Mouse (Mus musculus): ENCODE measurements around the gene Slc44a3. TPM values are rescaled to one million over a fixed set of nuclear protein-coding genes. Genes with fewer than 3 reads are reported as not detected.
A peak's percentile ranks its signal among the peaks of the same experiment; 100 is the strongest.

Gene Slc44a3
- polyA plus RNA-seq, 1 experiment from 2014 or later: 2.4 TPM

GRCm38 (mm10) chr3:121489462-121490118, 42.6 kb downstream of the Slc44a3 start:
- no peaks in the 10 kb centered on the region for H3K36me3 ChIP-seq
- H3K4me1 ChIP-seq: peaks cover 25% of the 10 kb centered on the region
- H3K4me2 ChIP-seq: no peak overlapping the region; the same call in 1 of the 2 replicates
- H3K9ac ChIP-seq: no peak overlapping the region
- no peaks in the 10 kb centered on the region for H3K27me3 ChIP-seq
- H3K27ac ChIP-seq: peak overlapping the region; percentile 68
- ATAC-seq (ENCODE audit: insufficient number of reproducible peaks, low FRiP score, low TSS enrichment, low read depth): 0 out of 2 replicates have a peak, but pooled peaks have one; percentile 53
- H3K4me3 ChIP-seq: no peak overlapping the region
- WGBS: 43% methylated on average over 12 of the region's 12 CpGs
- H3K9me3 ChIP-seq: no peaks in the 10 kb centered on the region

DNA sequence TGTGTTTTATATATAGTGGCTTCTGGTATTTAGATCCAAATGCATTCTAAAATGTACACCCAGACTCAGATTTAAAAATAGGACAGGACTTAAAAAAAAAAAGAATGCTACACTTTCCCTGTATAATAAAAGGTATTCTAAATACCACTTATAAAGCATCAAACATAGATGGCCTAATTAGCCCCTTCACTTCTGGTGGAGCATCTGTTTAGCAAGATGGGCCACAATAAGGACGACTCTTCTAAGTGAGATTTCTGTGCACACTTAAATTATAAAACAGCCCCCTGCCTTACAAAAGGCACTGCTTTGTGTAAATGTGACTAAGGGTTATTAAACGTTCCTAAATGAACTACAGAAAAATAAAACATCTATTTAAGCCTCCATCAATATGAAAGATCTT, 47.0 kb downstream of the Slc44a3 start:
- Histone ChIP-seq H3K4me3 (no peak overlapping the region), H3K27ac (no peak overlapping the region), H3K9ac (no peak overlapping the region), H3K9me3 (no peaks in the 10 kb centered on the region), H3K4me1 (peaks cover 27% of the 10 kb centered on the region), H3K36me3 (no peaks in the 10 kb centered on the region), H3K4me2 (no peak overlapping the region), H3K27me3 (no peaks in the 10 kb centered on the region)
- no peak for ATAC-seq (ENCODE audit: insufficient number of reproducible peaks, low FRiP score, low TSS enrichment, low read depth)
- WGBS: 47% methylated on average over 2 of the region's 2 CpGs

- ATAC-seq (ENCODE audit: insufficient number of reproducible peaks, low FRiP score, low TSS enrichment, low read depth): no peak
- 34% methylated on average over 25 of the region's 25 CpGs for WGBS
Observed at GRCm38 (mm10) chr3:121483266-121484161, 48.7 kb downstream of the Slc44a3 start.

GRCm38 (mm10) chr3:121481564-121481963, 50.6 kb downstream of the Slc44a3 start:
- Histone ChIP-seq H3K36me3 (no peaks in the 10 kb centered on the region), H3K4me1 (peaks cover 14% of the 10 kb centered on the region; the same call in 1 of the 2 replicates), H3K9me3 (no peaks in the 10 kb centered on the region), H3K4me2 (no peak overlapping the region), H3K9ac (no peak overlapping the region), H3K27ac (no peak overlapping the region), H3K27me3 (no peaks in the 10 kb centered on the region), H3K4me3 (no peak overlapping the region)
- 27% methylated on average over 6 of the region's 6 CpGs for WGBS
- peak; percentile 40; the same call in 1 of the 2 replicates for ATAC-seq (ENCODE audit: insufficient number of reproducible peaks, low FRiP score, low TSS enrichment, low read depth)

More at GRCm38 (mm10) chr3:121483266-121484161, 48.7 kb downstream of the Slc44a3 start:
- H3K4me1 ChIP-seq: peaks cover 14% of the 10 kb centered on the region; the same call in 1 of the 2 replicates
- no peak overlapping the region for H3K4me2 ChIP-seq
- H3K27ac ChIP-seq: no peak overlapping the region
- H3K36me3 ChIP-seq: no peaks in the 10 kb centered on the region
- no peaks in the 10 kb centered on the region for H3K27me3 ChIP-seq
- no peak overlapping the region for H3K4me3 ChIP-seq
- H3K9ac ChIP-seq: no peak overlapping the region
- H3K9me3 ChIP-seq: no peaks in the 10 kb centered on the region

GRCm38 (mm10) chr3:121480961-121481436, 51.2 kb downstream of the Slc44a3 start:
- Histone ChIP-seq H3K4me2 (no peak overlapping the region), H3K4me1 (peaks cover 14% of the 10 kb centered on the region; the same call in 1 of the 2 replicates), H3K27me3 (no peaks in the 10 kb centered on the region), H3K27ac (0 out of 2 replicates have a peak overlapping the region, but pooled peaks have one; percentile 33), H3K36me3 (no peaks in the 10 kb centered on the region), H3K4me3 (no peak overlapping the region), H3K9ac (no peak overlapping the region), H3K9me3 (no peaks in the 10 kb centered on the region)
- no peak for ATAC-seq (ENCODE audit: insufficient number of reproducible peaks, low FRiP score, low TSS enrichment, low read depth)
- WGBS: 69% methylated on average over 8 of the region's 8 CpGs

DNA sequence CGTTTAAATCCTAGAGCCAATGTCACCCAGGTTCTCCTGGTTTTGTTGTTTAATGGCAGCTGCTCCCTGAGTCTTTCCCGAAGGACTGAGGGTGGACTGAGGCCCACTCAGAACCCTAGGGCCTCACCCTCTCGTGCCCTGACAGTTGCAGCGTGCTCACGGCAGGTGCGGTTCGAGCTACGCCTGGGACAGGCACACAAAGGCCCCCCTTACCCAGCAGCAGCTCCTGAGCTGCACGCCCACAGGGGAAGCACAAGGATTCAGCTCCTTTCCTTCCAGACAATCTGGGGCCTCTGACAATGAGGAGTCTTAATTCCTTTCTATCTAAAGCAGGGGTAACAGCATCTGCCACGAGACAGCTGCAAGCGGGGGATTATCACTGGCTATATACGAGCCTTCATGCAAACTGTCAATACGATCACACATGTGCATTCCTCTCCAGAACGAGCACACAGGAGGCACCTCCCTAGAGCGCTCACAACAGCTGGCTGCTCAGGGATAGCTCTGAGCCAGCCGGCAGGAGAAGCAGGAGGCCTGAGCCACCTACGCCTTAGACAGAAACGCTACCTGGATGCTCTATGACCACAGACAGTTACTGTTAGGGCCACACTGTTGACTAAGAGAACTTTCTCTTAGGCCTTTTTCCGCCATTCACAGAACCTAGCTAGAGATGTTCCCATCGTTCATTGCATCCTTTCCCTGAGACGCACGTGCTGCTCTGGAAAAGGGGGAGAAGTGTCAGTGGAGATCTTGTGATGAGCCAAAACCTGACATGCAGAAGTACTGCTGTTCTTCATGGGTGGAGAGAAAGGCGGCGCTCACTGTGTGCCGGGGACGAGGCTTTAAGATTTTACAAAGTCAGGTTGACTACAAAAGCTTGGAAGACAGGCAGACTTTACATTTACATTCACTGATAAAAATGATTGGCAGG, 51.9 kb downstream of the Slc44a3 start:
- no peaks in the 10 kb centered on the region for H3K27me3 ChIP-seq
- H3K27ac ChIP-seq: peak overlapping the region; percentile 47; the same call in 1 of the 2 replicates
- H3K9ac ChIP-seq: no peak overlapping the region
- peaks cover 14% of the 10 kb centered on the region; the same call in 1 of the 2 replicates for H3K4me1 ChIP-seq
- no peak overlapping the region for H3K4me2 ChIP-seq
- no peaks in the 10 kb centered on the region for H3K36me3 ChIP-seq
- 48% methylated on average over 26 of the region's 26 CpGs for WGBS
- H3K9me3 ChIP-seq: no peaks in the 10 kb centered on the region
- H3K4me3 ChIP-seq: no peak overlapping the region
- ATAC-seq (ENCODE audit: insufficient number of reproducible peaks, low FRiP score, low TSS enrichment, low read depth): peak; percentile 74

- ATAC-seq (ENCODE audit: insufficient number of reproducible peaks, low FRiP score, low TSS enrichment, low read depth): no peak
- no peak overlapping the region for H3K4me2 ChIP-seq
- no peak overlapping the region for H3K4me3 ChIP-seq
- WGBS: 77% methylated on average over 3 of the region's 3 CpGs
- no peaks in the 10 kb centered on the region for H3K27me3 ChIP-seq
- H3K4me1 ChIP-seq: peaks cover 7% of the 10 kb centered on the region
- H3K9ac ChIP-seq: no peak overlapping the region
- no peak overlapping the region for H3K27ac ChIP-seq
- H3K36me3 ChIP-seq: no peaks in the 10 kb centered on the region
- H3K9me3 ChIP-seq: no peaks in the 10 kb centered on the region
Observed at GRCm38 (mm10) chr3:121474738-121475137, 57.5 kb downstream of the Slc44a3 start.

- H3K27ac ChIP-seq: no peak overlapping the region
- H3K4me2 ChIP-seq: no peak overlapping the region
- H3K27me3 ChIP-seq: no peaks in the 10 kb centered on the region
- H3K9me3 ChIP-seq: no peaks in the 10 kb centered on the region
- H3K9ac ChIP-seq: no peak overlapping the region
- H3K4me1 ChIP-seq: peaks cover 29% of the 10 kb centered on the region
- 69% methylated on average over 11 of the region's 11 CpGs for WGBS
- H3K36me3 ChIP-seq: no peaks in the 10 kb centered on the region
- no peak for ATAC-seq (ENCODE audit: insufficient number of reproducible peaks, low FRiP score, low TSS enrichment, low read depth)
- H3K4me3 ChIP-seq: no peak overlapping the region
Observed at GRCm38 (mm10) chr3:121471703-121472102, 60.5 kb downstream of the Slc44a3 start.

GRCm38 (mm10) chr3:121469185-121469975, 62.8 kb downstream of the Slc44a3 start:
- no peaks in the 10 kb centered on the region for H3K27me3 ChIP-seq
- H3K9me3 ChIP-seq: no peaks in the 10 kb centered on the region
- no peaks in the 10 kb centered on the region for H3K36me3 ChIP-seq
- peak overlapping the region; percentile 88 for H3K27ac ChIP-seq
- peaks cover 29% of the 10 kb centered on the region for H3K4me1 ChIP-seq
- peak; percentile 79 for ATAC-seq (ENCODE audit: insufficient number of reproducible peaks, low FRiP score, low TSS enrichment, low read depth)
- H3K4me3 ChIP-seq: no peak overlapping the region
- peak overlapping the region; percentile 37 for H3K4me2 ChIP-seq
- 2% methylated on average over 13 of the region's 13 CpGs for WGBS
- no peak overlapping the region for H3K9ac ChIP-seq

- Histone ChIP-seq H3K27ac (peak overlapping the region; percentile 88; the same call in 1 of the 2 replicates), H3K9me3 (no peaks in the 10 kb centered on the region), H3K27me3 (no peaks in the 10 kb centered on the region), H3K36me3 (no peaks in the 10 kb centered on the region), H3K9ac (no peak overlapping the region), H3K4me1 (peaks cover 36% of the 10 kb centered on the region), H3K4me3 (no peak overlapping the region), H3K4me2 (no peak overlapping the region)
- ATAC-seq (ENCODE audit: insufficient number of reproducible peaks, low FRiP score, low TSS enrichment, low read depth): no peak
- 31% methylated on average over 1 of the region's 2 CpGs for WGBS
Observed at GRCm38 (mm10) chr3:121468136-121468535, 64.1 kb downstream of the Slc44a3 start.

Data from limb, embryonic 15.5 days (tissue).